Mouse (Mus musculus) MEL (cell line): ENCODE results near the gene Wdr62. TPM values are rescaled to one million over a fixed set of nuclear protein-coding genes. Genes with fewer than 3 reads are reported as not detected.

Source experiments
- DNase-seq: peaks from one replicate; pipeline ENCODE4 v3.0.0; 2011; ENCODE audit warnings: low read depth, low spot score
- H3K27ac ChIP-seq: 2 replicates; pipeline ENCODE4 v1.5.1; 2012; ENCODE audit warnings: low read depth, mild to moderate bottlenecking, control low read depth, low read length, moderate library complexity; ENCODE audit not compliant: control insufficient read depth
- H3K27me3 ChIP-seq, 2 experiments: fragments of 150-350 bp in 1 of 2; sonication (generic) in 1 of 2; 2 replicates each; pipeline ENCODE4 v1.6.1; 2012; ENCODE audit warnings: low read length in 2 of 2, mild to moderate bottlenecking in 2 of 2, improper control_type of control experiment in 1 of 2, moderate library complexity in 1 of 2; ENCODE audit not compliant: insufficient read depth in 2 of 2, control insufficient read depth in 1 of 2
- H3K36me3 ChIP-seq, 2 experiments: 2 replicates each; pipeline ENCODE4 v1.6.1; 2012 to 2014; ENCODE audit warnings: low read length in 2 of 2, improper control_type of control experiment in 1 of 2, inconsistent platforms in 1 of 2, mild to moderate bottlenecking in 1 of 2; ENCODE audit not compliant: insufficient read depth in 2 of 2, control insufficient read depth in 1 of 2
- H3K4me1 ChIP-seq, 2 experiments: fragments of 150-350 bp in 1 of 2; sonication (generic) in 1 of 2; 2 replicates each; pipeline ENCODE4 v1.6.1; 2012; ENCODE audit warnings: low read length in 2 of 2, improper control_type of control experiment in 1 of 2, mild to moderate bottlenecking in 1 of 2; ENCODE audit not compliant: insufficient read depth in 2 of 2, control insufficient read depth in 1 of 2
- H3K4me3 ChIP-seq, 2 experiments: fragments of 150-350 bp in 1 of 2; sonication (generic) in 1 of 2; 2 replicates each; pipeline ENCODE4 v1.5.1; 2012; ENCODE audit warnings: low read depth in 2 of 2, low read length in 2 of 2, mild to moderate bottlenecking in 2 of 2, moderate library complexity in 2 of 2, control low read depth in 1 of 2, improper control_type of control experiment in 1 of 2; ENCODE audit not compliant: control insufficient read depth in 1 of 2, insufficient read depth in 1 of 2
- H3K79me2 ChIP-seq: 2 replicates; pipeline ENCODE4 v1.6.1; 2012; ENCODE audit warnings: mild to moderate bottlenecking, low read length, moderate library complexity; ENCODE audit not compliant: control insufficient read depth, poor library complexity, insufficient read depth
- H3K9ac ChIP-seq: 2 replicates; pipeline ENCODE4 v1.6.1; 2012; ENCODE audit warnings: low read depth, mild to moderate bottlenecking, control low read depth, low read length, moderate library complexity; ENCODE audit not compliant: control insufficient read depth, poor library complexity, severe bottlenecking
- H3K9me3 ChIP-seq: fragments of 150-350 bp; sonication (generic); replicated peaks from 2 replicates; pipeline ENCODE4 v1.6.1; 2012; ENCODE audit warnings: mild to moderate bottlenecking, low read length, improper control_type of control experiment, moderate library complexity; ENCODE audit not compliant: insufficient read depth
- CTCF ChIP-seq, 3 experiments: IDR thresholded peaks in 2 of 3; conservative IDR thresholded peaks in 1 of 3; 2 replicates each; pipeline ENCODE4 v1.5.1; 2011 to 2012; ENCODE audit warnings: low read length in 3 of 3, low read depth in 2 of 3, mild to moderate bottlenecking in 2 of 3, improper control_type of control experiment in 1 of 3, inconsistent platforms in 1 of 3, mixed read lengths in 1 of 3, moderate library complexity in 1 of 3; ENCODE audit not compliant: control insufficient read depth in 1 of 3, insufficient read depth in 1 of 3, poor library complexity in 1 of 3, severe bottlenecking in 1 of 3
- E2F4 ChIP-seq: IDR thresholded peaks from 2 replicates; pipeline ENCODE4 v1.6.1; 2011; ENCODE audit warnings: low read depth, low read length, improper control_type of control experiment, borderline replicate concordance
- ELF1 ChIP-seq: IDR thresholded peaks from 2 replicates; pipeline ENCODE4 v1.6.1; 2014; ENCODE audit warnings: low read depth, mild to moderate bottlenecking, inconsistent platforms, low read length, improper control_type of control experiment, moderate library complexity
- GATA1 ChIP-seq: IDR thresholded peaks from 2 replicates; pipeline ENCODE4 v1.6.1; 2011; ENCODE audit warnings: low read depth, low read length, improper control_type of control experiment
- JUND ChIP-seq: IDR thresholded peaks from 2 replicates; pipeline ENCODE4 v1.6.1; 2011; ENCODE audit warnings: low read depth, mild to moderate bottlenecking, improper control_type of control experiment, low read length
- KAT2A ChIP-seq: conservative IDR thresholded peaks from 2 replicates; pipeline ENCODE4 v1.6.1; 2012; ENCODE audit warnings: low read depth, low read length, improper control_type of control experiment, inconsistent platforms
- MAX ChIP-seq: IDR thresholded peaks from 2 replicates; pipeline ENCODE4 v1.6.1; 2011; ENCODE audit warnings: low read length, improper control_type of control experiment
- MAZ ChIP-seq: IDR thresholded peaks from 2 replicates; pipeline ENCODE4 v1.6.1; 2012; ENCODE audit warnings: low read depth, mild to moderate bottlenecking, inconsistent platforms, low read length, improper control_type of control experiment
- MEF2A ChIP-seq: IDR thresholded peaks from 2 replicates; pipeline ENCODE4 v1.6.1; 2014; ENCODE audit warnings: low read depth, mild to moderate bottlenecking, inconsistent platforms, low read length, improper control_type of control experiment; ENCODE audit not compliant: poor library complexity, insufficient replicate concordance, severe bottlenecking; ENCODE audit errors: extremely low read depth
- MYC ChIP-seq: IDR thresholded peaks from 2 replicates; pipeline ENCODE4 v1.6.1; 2011; ENCODE audit warnings: low read depth, mild to moderate bottlenecking, low read length, improper control_type of control experiment, moderate library complexity
- POLR2AphosphoS2 ChIP-seq: IDR thresholded peaks from 2 replicates; pipeline ENCODE4 v1.6.1; 2011; ENCODE audit warnings: low read length, improper control_type of control experiment
- RAD21 ChIP-seq: IDR thresholded peaks from 2 replicates; pipeline ENCODE4 v1.6.1; 2011; ENCODE audit warnings: mild to moderate bottlenecking, low read depth, low read length, improper control_type of control experiment
- RCOR1 ChIP-seq: IDR thresholded peaks from 2 replicates; pipeline ENCODE4 v1.6.1; 2012; ENCODE audit warnings: low read depth, mild to moderate bottlenecking, inconsistent platforms, low read length, improper control_type of control experiment
- SIN3A ChIP-seq: IDR thresholded peaks from 2 replicates; pipeline ENCODE4 v1.6.1; 2012; ENCODE audit warnings: low read length, improper control_type of control experiment, inconsistent platforms
- SMC3 ChIP-seq: IDR thresholded peaks from 2 replicates; pipeline ENCODE4 v1.6.1; 2011; ENCODE audit warnings: low read depth, low read length, improper control_type of control experiment
- TCF12 ChIP-seq: IDR thresholded peaks from 2 replicates; pipeline ENCODE4 v1.6.1; 2014; ENCODE audit warnings: low read depth, mild to moderate bottlenecking, inconsistent platforms, low read length, improper control_type of control experiment, moderate library complexity
- USF2 ChIP-seq, 2 experiments: IDR thresholded peaks; 2 replicates each; pipeline ENCODE4 v1.6.1; 2011 to 2012; ENCODE audit warnings: improper control_type of control experiment in 2 of 2, low read length in 2 of 2, borderline replicate concordance in 1 of 2, inconsistent platforms in 1 of 2, low read depth in 1 of 2, mild to moderate bottlenecking in 1 of 2; ENCODE audit not compliant: insufficient read depth in 1 of 2
- ZC3H11A ChIP-seq: IDR thresholded peaks from 2 replicates; pipeline ENCODE4 v1.6.1; 2012; ENCODE audit warnings: low read depth, mild to moderate bottlenecking, inconsistent platforms, low read length, improper control_type of control experiment
- ZNF384 ChIP-seq: IDR thresholded peaks from 2 replicates; pipeline ENCODE4 v1.6.1; 2012; ENCODE audit warnings: low read depth, mild to moderate bottlenecking, inconsistent platforms, low read length, improper control_type of control experiment
- polyA plus RNA-seq, 2 experiments: library from polyadenylated mRNA; stranded (reverse) in 1 of 2; unstranded in 1 of 2; fragments of >175 nt in 1 of 2; fragments of >200 nt in 1 of 2; gene quantifications; 2 replicates each; pipeline versions ENCODE4 v1.2.1 to v1.2.4; 2012; ENCODE audit warnings: low replicate concordance in 2 of 2, low read depth in 1 of 2; ENCODE audit not compliant: insufficient read length in 2 of 2, insufficient read depth in 1 of 2, missing spikeins in 1 of 2
- total RNA-seq: library from RNA; depleted of rRNA; stranded (reverse); fragments of 300-350 nt; gene quantifications from 2 replicates; pipeline ENCODE4 v1.2.3, GENCODE M21; 2012

The Wdr62 gene
- total and polyA plus RNA-seq, 3 experiments = 6.5 to 44.8 (median 30.5) TPM

- TF ChIP-seq TCF12 = no peak
- TF ChIP-seq MAZ = no peak
- no peak for TF ChIP-seq ELF1
- TF ChIP-seq KAT2A = no peak
- no peak for TF ChIP-seq MAX
- no peak for TF ChIP-seq USF2 (IDR thresholded peaks at IDR 0.05; ENCODE audit: borderline replicate concordance in 1 of 2, insufficient read depth in 1 of 2, low read depth in 1 of 2, low read length in 2 of 2)
- no peak for TF ChIP-seq MYC
- TF ChIP-seq MEF2A = no peak
- TF ChIP-seq SMC3 = no peak
- no peak for TF ChIP-seq GATA1
- TF ChIP-seq ZC3H11A = no peak
- no peak for TF ChIP-seq RCOR1
- no peak for TF ChIP-seq E2F4
- no peak for TF ChIP-seq JUND
- H3K27ac ChIP-seq = no peak overlapping the region
- H3K9ac ChIP-seq = no peak overlapping the region
- H3K9me3 ChIP-seq = no peaks in the 10 kb centered on the region
- DNase-seq = no peak
- peaks cover 7% of the 10 kb centered on the region for H3K79me2 ChIP-seq
- H3K36me3 ChIP-seq = no peaks in the 10 kb centered on the region
- H3K4me1 ChIP-seq = peaks cover 0 to 9% of the 10 kb centered on the region in 2 experiments; a peak in 1 of 4 replicates
- H3K27me3 ChIP-seq = no peaks in the 10 kb centered on the region
- H3K4me3 ChIP-seq = no peak overlapping the region
These were observed 45.9 kb downstream of the Wdr62 start for GRCm38 (mm10) chr7:30234276-30234858.

DNA sequence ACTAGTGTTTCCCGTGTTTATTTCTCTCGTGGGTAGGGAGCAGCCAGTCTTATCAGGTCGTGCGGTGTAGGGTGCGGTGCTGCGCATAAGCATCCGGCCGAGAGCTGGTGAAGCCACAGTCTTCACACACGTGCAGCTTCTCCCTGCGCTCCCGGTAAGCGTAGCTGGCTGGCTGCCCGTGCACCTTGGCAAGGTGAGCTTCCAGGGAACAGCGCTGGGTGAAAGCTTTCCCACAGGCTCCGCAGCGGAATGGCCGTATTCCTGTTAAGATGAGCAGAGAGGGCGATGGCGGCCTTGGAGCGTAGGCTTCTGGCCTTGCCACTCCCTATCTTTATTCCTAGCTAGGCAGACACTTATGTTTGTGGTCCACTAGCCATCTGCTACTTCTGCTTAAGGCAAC is 46.8 kb downstream of the Wdr62 start:
- Histone ChIP-seq H3K27ac (no peak overlapping the region), H3K4me3 (no peak overlapping the region)

More for the DNA sequence above, 46.8 kb downstream of the Wdr62 start:
- Histone ChIP-seq H3K79me2 (peaks cover 7% of the 10 kb centered on the region), H3K4me1 (peaks cover 0 to 9% of the 10 kb centered on the region in 2 experiments; a peak in 1 of 4 replicates), H3K27me3 (no peaks in the 10 kb centered on the region), H3K9me3 (no peaks in the 10 kb centered on the region), H3K36me3 (no peaks in the 10 kb centered on the region), H3K9ac (no peak overlapping the region)
- TF ChIP-seq GATA1 (no peak), ZC3H11A (no peak), RAD21 (no peak), ZNF384 (no peak), SIN3A (no peak), CTCF (IDR thresholded peaks at IDR 0.05 in 2 of 3, conservative IDR thresholded peaks at IDR 0.05 in 1 of 3; ENCODE audit: control insufficient read depth in 1 of 3, insufficient read depth in 1 of 3, low read depth in 2 of 3, low read length in 3 of 3, poor library complexity in 1 of 3, severe bottlenecking in 1 of 3) (no peak), KAT2A (no peak), POLR2AphosphoS2 (no peak), RCOR1 (no peak)
- DNase-seq = no peak
